Mouse (Mus musculus) monocyte, adult 5-6 weeks (primary cell): ENCODE measurements at regions not wholly inside any gene's neighbourhood (a gene's known extent, or its start where the extent isn't known, plus 50 kb on each side); places are given as distances from the start of the nearest gene placed in this dataset.
A peak's percentile ranks its signal among the peaks of the same experiment; 100 is the strongest.
"Not testable (repeated sequence)": the region's sequence is repeated elsewhere in the genome, so short reads cannot be mapped to it uniquely, and the experiment has no call there.

ENCODE experiments used
- ATAC-seq: fragments of 153-309, 156-312 bp; replicated peaks from 2 replicates; pipeline ENCODE4 v1.8.0; 2017; ENCODE audit warnings: mild to moderate bottlenecking; ENCODE audit not compliant: low TSS enrichment, insufficient number of reproducible peaks, severe bottlenecking, poor library complexity, low FRiP score

GRCm38 (mm10) chr1:98586470-98586869, 165.5 kb downstream of the Slco6d1 start:
- no peak for ATAC-seq

GRCm38 (mm10) chr1:98589216-98589959, 168.5 kb downstream of the Slco6d1 start:
- not testable (repeated sequence) for ATAC-seq

- peak; percentile 75; the same call in 1 of the 2 replicates for ATAC-seq
These were observed 170.1 kb downstream of the Slco6d1 start for GRCm38 (mm10) chr1:98591001-98591400.
